Mouse (Mus musculus): ENCODE measurements around the gene Adk.

DNA sequence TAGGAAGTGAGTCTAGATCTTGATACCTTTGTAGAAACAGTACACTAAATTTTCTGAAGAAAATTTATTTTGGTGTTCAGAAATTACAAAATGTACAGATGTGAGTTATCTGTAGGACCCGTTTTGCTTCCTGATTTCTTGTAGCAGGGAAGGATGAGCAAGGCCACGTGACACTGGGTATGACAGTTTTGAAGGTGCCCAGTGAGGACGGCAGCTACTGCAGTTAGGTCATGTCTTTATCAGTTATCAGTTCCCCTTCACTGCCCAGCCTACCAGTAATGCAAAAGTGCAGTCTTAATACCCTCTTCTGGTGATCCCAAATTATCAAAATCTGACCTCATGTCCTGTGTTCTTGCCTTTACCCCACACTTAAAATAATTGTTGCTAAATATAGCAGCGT, 25.6 kb downstream of the Adk start:
- TF ChIP-seq CTCF (IDR thresholded peaks at IDR 0.05; ENCODE audit: insufficient read depth, low read length) (no peak), POLR2A (IDR thresholded peaks at IDR 0.05; ENCODE audit: borderline replicate concordance, extremely low read depth, low read depth, low read length) (no peak)

Measured in lung, adult 2 months (tissue).